Mouse (Mus musculus) G1E (cell line): ENCODE measurements around the gene 4930451I11Rik.

Source experiments
- CTCF ChIP-seq: IDR thresholded peaks from 2 replicates; pipeline ENCODE4 v1.5.1; 2012; ENCODE audit warnings: low read depth, low read length, inconsistent platforms, mixed read lengths
- GATA1 ChIP-seq: IDR thresholded peaks from 2 replicates; pipeline ENCODE4 v1.6.1; 2012; ENCODE audit warnings: borderline replicate concordance, low read length, inconsistent platforms, mixed read lengths
- GATA2 ChIP-seq: IDR thresholded peaks from 2 replicates; pipeline ENCODE4 v1.6.1; 2012; ENCODE audit warnings: low read depth, low read length, inconsistent platforms, borderline replicate concordance
- POLR2AphosphoS5 ChIP-seq: IDR thresholded peaks from 2 replicates; pipeline ENCODE4 v1.6.1; 2012; ENCODE audit warnings: low read depth, low read length, inconsistent platforms; ENCODE audit not compliant: insufficient replicate concordance
- TAL1 ChIP-seq: conservative IDR thresholded peaks from 2 replicates; pipeline ENCODE4 v1.6.1; 2012; ENCODE audit warnings: low read depth, low read length, inconsistent platforms, mixed read lengths

DNA sequence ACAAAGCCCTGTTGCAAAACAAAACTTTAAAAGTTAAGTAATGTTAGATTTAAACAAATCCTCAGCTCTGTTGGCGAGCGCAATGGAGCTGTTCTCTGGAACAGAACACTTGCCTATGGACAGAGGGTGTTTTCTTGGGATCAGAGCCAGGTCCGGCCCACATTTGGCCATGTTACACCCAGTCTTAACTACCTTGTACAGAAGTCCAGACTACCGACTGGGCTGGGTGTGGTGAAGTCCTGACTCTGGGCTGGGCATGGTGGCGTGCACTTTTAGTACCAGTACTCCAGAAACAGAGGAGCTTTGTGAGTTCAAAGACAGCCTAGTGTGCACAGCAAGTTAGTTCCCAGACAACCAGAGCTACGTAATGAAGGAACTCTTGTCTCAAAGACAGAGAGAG lies 24.5 kb downstream of the 4930451I11Rik start:
- TF ChIP-seq CTCF (no peak), POLR2AphosphoS5 (no peak), TAL1 (no peak), GATA1 (no peak), GATA2 (no peak)
